Mouse (Mus musculus) olfactory bulb, adult 2 months (tissue): ENCODE measurements around the gene Camta1. TPM values are rescaled to one million over a fixed set of nuclear protein-coding genes. Genes with fewer than 3 reads are reported as not detected.

ENCODE experiments used
- H3K27ac ChIP-seq: fragments of 200-500 bp; 2 replicates; pipeline ENCODE4 v1.5.1; 2012; ENCODE audit warnings: low read depth, low read length; ENCODE audit not compliant: insufficient read depth
- H3K4me1 ChIP-seq: fragments of 200-500 bp; 2 replicates; pipeline ENCODE4 v1.6.1; 2012; ENCODE audit warnings: low read length; ENCODE audit not compliant: control insufficient read depth, insufficient read depth
- H3K4me3 ChIP-seq: fragments of 200-500 bp; 2 replicates; pipeline ENCODE4 v1.5.1; 2012; ENCODE audit warnings: mild to moderate bottlenecking, low read depth, low read length, moderate library complexity; ENCODE audit not compliant: insufficient read depth
- CTCF ChIP-seq: fragments of 200-500 bp; IDR thresholded peaks from 2 replicates; pipeline ENCODE4 v1.5.1; 2012; ENCODE audit warnings: low read depth, mild to moderate bottlenecking, low read length, moderate library complexity; ENCODE audit not compliant: insufficient read depth
- POLR2A ChIP-seq: fragments of 200-500 bp; IDR thresholded peaks from 2 replicates; pipeline ENCODE4 v1.6.1; 2012; ENCODE audit warnings: mild to moderate bottlenecking, low read depth, low read length, moderate library complexity; ENCODE audit not compliant: insufficient read depth
- WGBS: fragments of 180-500 bp; shearing (Covaris S2); methylation state at CpG from one replicate; pipeline ENCODE4 v1.1.7; 2018; 5-methylcytosine and 5-hydroxymethylcytosine counted together
- polyA plus RNA-seq: library from polyadenylated mRNA; stranded (reverse); fragments of >200 nt; gene quantifications from 2 replicates; pipeline ENCODE4 v1.2.4, GENCODE M21; 2012; ENCODE audit warnings: low replicate concordance; ENCODE audit not compliant: missing spikeins, insufficient read depth, insufficient read length

Gene Camta1
- polyA plus RNA-seq, 1 experiment: 363 TPM

- TF ChIP-seq CTCF (no peak), POLR2A (no peak)
- Histone ChIP-seq H3K4me1 (peaks cover 74% of the 10 kb centered on the region), H3K4me3 (no peak overlapping the region), H3K27ac (no peak overlapping the region)
- WGBS: 78% methylated on average over 9 of the region's 9 CpGs
Observed at GRCm38 (mm10) chr4:151132493-151132892, 729.2 kb downstream of the Camta1 start.

- no peak for TF ChIP-seq CTCF
- no peak for TF ChIP-seq POLR2A
- 44% methylated on average over 9 of the region's 9 CpGs for WGBS
- Histone ChIP-seq H3K4me1 (peaks cover 76% of the 10 kb centered on the region), H3K4me3 (no peak overlapping the region), H3K27ac (peak overlapping the region; percentile 98; the same call in 1 of the 2 replicates)
Observed at GRCm38 (mm10) chr4:151130756-151131490, 730.8 kb downstream of the Camta1 start.

GRCm38 (mm10) chr4:151129725-151130557, 731.7 kb downstream of the Camta1 start:
- 31% methylated on average over 16 of the region's 16 CpGs for WGBS
- peak overlapping the region; percentile 98 for H3K27ac ChIP-seq
- peaks cover 68% of the 10 kb centered on the region for H3K4me1 ChIP-seq
- TF ChIP-seq POLR2A (no peak), CTCF (no peak)
- H3K4me3 ChIP-seq: peak overlapping the region; percentile 53; the same call in 1 of the 2 replicates

GRCm38 (mm10) chr4:151128641-151129541, 732.8 kb downstream of the Camta1 start:
- Histone ChIP-seq H3K4me1 (peaks cover 58% of the 10 kb centered on the region), H3K4me3 (peak overlapping the region; percentile 53), H3K27ac (peak overlapping the region; percentile 98)
- TF ChIP-seq CTCF (peak; percentile 24; the same call in 1 of the 2 replicates), POLR2A (peak; percentile 59)
- under 1% methylated on average over 69 of the region's 69 CpGs for WGBS

- 9% methylated on average over 9 of the region's 10 CpGs for WGBS
- Histone ChIP-seq H3K27ac (peak overlapping the region; percentile 98), H3K4me1 (peaks cover 50% of the 10 kb centered on the region), H3K4me3 (peak overlapping the region; percentile 53)
- TF ChIP-seq POLR2A (no peak), CTCF (no peak)
Observed at GRCm38 (mm10) chr4:151127636-151128548, 733.8 kb downstream of the Camta1 start.

GRCm38 (mm10) chr4:151118883-151119282, 742.8 kb downstream of the Camta1 start:
- TF ChIP-seq CTCF (no peak), POLR2A (no peak)
- WGBS: 72% methylated on average over 3 of the region's 3 CpGs

GRCm38 (mm10) chr4:151114574-151114973, 747.1 kb downstream of the Camta1 start:
- H3K4me1 ChIP-seq: peaks cover 7% of the 10 kb centered on the region
- 55% methylated on average over 7 of the region's 7 CpGs for WGBS
- H3K27ac ChIP-seq: no peak overlapping the region
- no peak overlapping the region for H3K4me3 ChIP-seq
- no peak for TF ChIP-seq CTCF
- no peak for TF ChIP-seq POLR2A

More at GRCm38 (mm10) chr4:151118883-151119282, 742.8 kb downstream of the Camta1 start:
- H3K4me1 ChIP-seq: peaks cover 5% of the 10 kb centered on the region
- no peak overlapping the region for H3K27ac ChIP-seq
- no peak overlapping the region for H3K4me3 ChIP-seq

- WGBS: 75% methylated on average over 8 of the region's 8 CpGs
- peaks cover 12% of the 10 kb centered on the region for H3K4me1 ChIP-seq
- H3K4me3 ChIP-seq: no peak overlapping the region
- no peak for TF ChIP-seq CTCF
- no peak for TF ChIP-seq POLR2A
- no peak overlapping the region for H3K27ac ChIP-seq
Observed at GRCm38 (mm10) chr4:151111226-151111625, 750.5 kb downstream of the Camta1 start.
